Mouse (Mus musculus) ES-CJ7 (cell line): ENCODE data around the gene Gprc5c.
A peak's percentile ranks its signal among the peaks of the same experiment; 100 is the strongest.
"Not testable (repeated sequence)": the region's sequence is repeated elsewhere in the genome, so short reads cannot be mapped to it uniquely, and the experiment has no call there.

Experiments used
- DNase-seq: peaks from one replicate; pipeline ENCODE4 v3.0.0; 2011; ENCODE audit warnings: low read depth, low spot score

The Gprc5c gene

DNA sequence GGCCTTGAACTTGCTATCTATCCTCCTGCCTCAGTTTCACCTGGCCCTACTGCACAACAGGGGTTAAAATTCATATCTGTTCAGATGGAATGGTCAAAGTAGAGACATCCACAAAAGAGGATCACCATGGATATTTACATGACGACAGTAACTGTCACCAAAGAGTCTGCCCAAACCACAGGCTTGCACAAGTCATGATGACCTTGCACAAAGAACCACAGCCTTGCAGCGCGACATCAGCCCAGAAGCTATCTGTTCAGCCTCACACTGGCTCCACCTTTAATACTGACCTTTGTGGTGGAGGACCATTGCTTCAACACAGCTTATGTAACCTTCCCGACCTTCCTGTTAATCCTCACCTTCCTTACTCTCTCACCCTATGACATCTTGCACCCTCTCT is 56.6 kb downstream of the Gprc5c start:
- no peak for DNase-seq

DNA sequence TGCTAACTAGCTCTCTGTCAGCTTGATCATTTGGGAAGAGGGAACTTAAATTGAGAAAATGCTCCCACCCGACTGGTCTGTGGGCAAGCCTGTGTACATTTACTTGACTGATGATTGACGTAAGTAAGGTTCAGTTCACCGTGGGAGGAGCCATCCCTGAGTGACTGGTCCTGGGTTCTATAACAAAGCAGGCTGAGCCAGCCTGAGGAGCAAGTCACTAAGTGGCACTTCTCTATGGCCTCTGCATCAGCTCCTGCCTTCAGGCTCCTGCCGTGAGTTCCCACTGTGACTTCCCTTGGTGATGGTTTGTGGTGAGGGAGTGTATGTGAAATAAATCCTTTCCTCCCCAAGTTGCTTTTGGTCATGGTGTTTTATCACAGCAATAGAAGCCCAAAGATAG is 57.1 kb downstream of the Gprc5c start:
- no peak for DNase-seq

DNA sequence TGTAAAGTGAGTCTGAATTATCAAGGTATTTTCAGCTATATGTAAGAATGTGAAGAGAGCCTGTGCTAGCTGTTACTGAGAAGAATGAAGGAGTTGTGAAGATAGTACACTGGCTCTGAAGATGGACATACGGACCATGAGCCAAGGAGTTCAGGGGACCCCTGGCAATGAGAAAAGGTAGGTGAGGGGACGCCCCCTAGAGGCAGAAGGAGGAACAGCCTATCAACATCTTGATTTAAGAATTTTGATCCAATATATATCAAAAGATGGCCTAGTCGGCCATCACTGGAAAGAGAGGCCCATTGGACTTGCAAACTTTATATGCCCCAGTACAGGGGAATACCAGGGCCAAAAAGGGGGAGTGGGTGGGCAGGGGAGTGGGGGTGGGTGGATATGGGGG is 58.6 kb downstream of the Gprc5c start:
- not testable (repeated sequence) for DNase-seq

DNA sequence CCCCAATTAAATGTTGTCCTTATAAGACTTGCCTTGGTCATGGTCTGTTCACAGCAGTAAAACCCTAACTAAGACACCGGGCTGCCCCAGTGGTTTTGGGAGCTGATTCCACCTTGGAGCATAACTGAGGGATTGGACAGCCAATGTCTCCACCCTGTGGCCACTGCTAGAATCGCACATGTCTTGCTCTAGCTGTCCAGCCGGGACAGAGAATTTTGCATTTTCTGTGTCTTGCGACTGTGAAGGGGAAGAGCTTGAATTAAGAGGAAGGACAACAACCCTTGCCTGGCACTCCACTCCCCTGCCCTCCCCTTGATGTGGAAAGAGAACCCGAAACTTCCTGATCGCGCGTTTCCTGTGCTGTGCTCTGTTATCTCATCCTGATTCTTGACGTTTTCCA is 61.9 kb downstream of the Gprc5c start:
- peak; percentile 77 for DNase-seq

DNA sequence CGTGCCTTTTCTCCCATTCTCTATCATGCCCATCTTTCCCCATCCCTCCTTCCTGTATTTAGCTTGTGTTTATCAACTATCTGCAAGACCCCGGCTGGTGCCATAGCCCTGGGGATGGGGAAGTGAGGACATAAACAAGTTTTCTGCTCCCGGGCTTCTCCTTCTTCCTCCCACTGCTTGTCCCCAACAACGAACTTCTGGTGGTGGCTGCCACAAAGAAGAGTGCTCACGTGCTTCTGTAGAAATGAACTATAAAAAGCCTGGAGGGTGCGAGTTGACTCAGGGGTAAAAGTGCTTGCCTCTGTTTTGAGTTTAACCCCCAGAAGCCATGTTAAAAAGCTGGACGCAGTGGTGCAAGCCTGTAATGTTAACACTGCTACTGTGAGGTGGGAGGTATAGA is 64.0 kb downstream of the Gprc5c start:
- no peak for DNase-seq

DNA sequence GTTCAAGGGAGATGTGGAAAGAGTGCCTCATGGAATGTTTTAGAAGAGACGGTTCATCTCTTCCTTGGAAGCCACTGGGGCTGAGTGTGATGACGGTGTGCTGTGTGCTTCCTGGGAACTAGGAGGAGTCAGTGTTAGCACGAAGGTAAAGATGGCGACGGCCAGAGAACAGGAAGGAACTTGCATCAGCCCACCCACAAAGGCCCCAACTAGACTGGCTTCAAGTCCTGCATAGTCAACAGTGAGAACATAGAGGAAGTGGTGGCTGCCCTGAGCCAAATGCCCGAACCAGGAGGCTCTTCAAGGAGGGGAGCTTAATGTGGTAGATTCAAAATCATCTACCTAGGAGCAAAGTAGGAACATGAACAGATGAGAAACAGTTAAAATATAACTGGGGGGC is 66.2 kb downstream of the Gprc5c start:
- DNase-seq: no peak
